Mouse (Mus musculus) liver, adult 2 months (tissue): ENCODE measurements around the gene Nxf1.

Experiments
- CTCF ChIP-seq: fragments of 200-500 bp; IDR thresholded peaks from 2 replicates; pipeline ENCODE4 v1.5.1; 2011; ENCODE audit warnings: low read depth, low read length, control low read depth
- POLR2A ChIP-seq: fragments of 200-500 bp; IDR thresholded peaks from 2 replicates; pipeline ENCODE4 v1.6.1; 2011; ENCODE audit warnings: low read length, control low read depth; ENCODE audit not compliant: insufficient read depth; ENCODE audit errors: extremely low read depth

- TF ChIP-seq CTCF (no peak), POLR2A (no peak)
These were observed 9.5 kb upstream of the Nxf1 start for GRCm38 (mm10) chr19:8747368-8747767.
